Mouse (Mus musculus) forebrain, embryonic 11.5 days (tissue): Measurements from ENCODE around the gene Ippk. TPM values are rescaled to one million over a fixed set of nuclear protein-coding genes. Genes with fewer than 3 reads are reported as not detected.

Source experiments
- ATAC-seq: fragments of 200-750 bp; cut with Nextera tagmentation; replicated peaks from 2 replicates; pipeline ENCODE4 v1.8.0; 2017; ENCODE audit warnings: moderate TSS enrichment; ENCODE audit not compliant: low FRiP score
- DNase-seq: peaks from one replicate; pipeline ENCODE4 v3.0.0-alpha.2; 2017; ENCODE audit warnings: low spot score
- H3K27ac ChIP-seq: fragments of 300-500 bp; sonication (generic); 2 replicates; pipeline ENCODE4 v1.5.1; 2014; ENCODE audit warnings: low read depth, low read length
- H3K27me3 ChIP-seq: fragments of 300-500 bp; sonication (generic); 2 replicates; pipeline ENCODE4 v1.6.1; 2014; ENCODE audit warnings: mild to moderate bottlenecking, low read length, mixed read lengths; ENCODE audit not compliant: control insufficient read depth, insufficient read depth
- H3K36me3 ChIP-seq: fragments of 300-500 bp; sonication (generic); 2 replicates; pipeline ENCODE4 v1.6.1; 2014; ENCODE audit warnings: mild to moderate bottlenecking, low read length, moderate library complexity, mixed read lengths; ENCODE audit not compliant: control insufficient read depth, insufficient read depth
- H3K4me1 ChIP-seq: fragments of 300-500 bp; sonication (generic); replicated peaks from 2 replicates; pipeline ENCODE4 v1.6.1; 2014; ENCODE audit warnings: low read length, mixed read lengths; ENCODE audit not compliant: control insufficient read depth, insufficient read depth
- H3K4me2 ChIP-seq: fragments of 300-500 bp; sonication (generic); 2 replicates; pipeline ENCODE4 v1.6.1; 2014; ENCODE audit warnings: low read depth, mild to moderate bottlenecking, low read length, moderate library complexity, mixed read lengths; ENCODE audit not compliant: severe bottlenecking
- H3K4me3 ChIP-seq: fragments of 300-500 bp; sonication (generic); 2 replicates; pipeline ENCODE4 v1.5.1; 2014; ENCODE audit warnings: low read depth, low read length
- H3K9ac ChIP-seq: fragments of 300-500 bp; sonication (generic); 2 replicates; pipeline ENCODE4 v1.6.1; 2014; ENCODE audit warnings: low read length
- H3K9me3 ChIP-seq: fragments of 300-500 bp; sonication (generic); 2 replicates; pipeline ENCODE4 v1.6.1; 2016; ENCODE audit warnings: low read length, mixed read lengths; ENCODE audit not compliant: control insufficient read depth
- WGBS: fragments of 180-500 bp; shearing (Covaris S2); extraction: QIAGEN DNeasy Blood & Tissue Kit; methylation state at CpG from one replicate; pipeline ENCODE4 v1.1.7; 2014; 5-methylcytosine and 5-hydroxymethylcytosine counted together
- polyA plus RNA-seq: library from polyadenylated mRNA; unstranded; fragments of >200 nt; fragmentation: Nextera tagmentation; extraction: Ambion mirVana; gene quantifications from 2 replicates; pipeline ENCODE4 v1.2.1, GENCODE M21; 2014

Gene Ippk
- polyA plus RNA-seq, 1 experiment from 2014 or later, result 16.6 TPM

- Histone ChIP-seq H3K4me3 (no peak overlapping the region), H3K4me1 (no peaks in the 10 kb centered on the region), H3K36me3 (no peaks in the 10 kb centered on the region; the same call in 1 of the 2 replicates), H3K9me3 (no peaks in the 10 kb centered on the region), H3K27me3 (no peaks in the 10 kb centered on the region), H3K9ac (no peak overlapping the region), H3K27ac (no peak overlapping the region), H3K4me2 (no peak overlapping the region)
- 95% methylated on average over 6 of the region's 6 CpGs for WGBS
- DNase-seq (no peak), ATAC-seq (no peak)
Measured at GRCm38 (mm10) chr13:49444451-49444850, 23.4 kb downstream of the Ippk start.

DNA sequence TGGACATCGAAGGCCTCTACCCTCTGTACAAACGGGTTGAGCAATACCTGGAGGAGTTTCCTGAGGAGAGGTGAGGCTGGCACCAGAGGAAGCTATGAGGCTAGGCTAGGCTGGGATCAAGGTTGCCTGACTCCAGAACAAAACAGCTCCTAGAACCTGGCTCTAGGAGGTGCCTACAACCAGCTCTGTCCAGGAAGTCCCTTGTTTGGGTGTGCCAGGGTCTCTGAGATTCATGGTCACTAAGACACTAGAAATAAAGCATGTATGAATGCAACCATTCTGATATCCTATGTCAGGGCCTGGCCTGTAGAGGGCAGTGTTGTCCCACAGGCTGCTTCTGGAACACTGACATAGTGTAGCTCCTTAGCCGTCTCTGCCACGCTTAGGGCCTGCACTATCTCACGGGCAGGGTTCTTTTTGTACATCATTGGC is 28.3 kb downstream of the Ippk start:
- Histone ChIP-seq H3K27ac (no peak overlapping the region), H3K9ac (no peak overlapping the region), H3K9me3 (no peaks in the 10 kb centered on the region), H3K27me3 (no peaks in the 10 kb centered on the region), H3K36me3 (no peaks in the 10 kb centered on the region; the same call in 1 of the 2 replicates), H3K4me3 (no peak overlapping the region), H3K4me2 (no peak overlapping the region), H3K4me1 (no peaks in the 10 kb centered on the region)
- ATAC-seq (peak; percentile 58; the same call in 1 of the 2 replicates), DNase-seq (peak; percentile 88)
- WGBS, result 53% methylated on average over 5 of the region's 5 CpGs

GRCm38 (mm10) chr13:49460276-49460675 is 39.2 kb downstream of the Ippk start:
- Histone ChIP-seq H3K9me3 (no peaks in the 10 kb centered on the region), H3K4me1 (no peaks in the 10 kb centered on the region), H3K27me3 (no peaks in the 10 kb centered on the region), H3K36me3 (peaks cover 2% of the 10 kb centered on the region; the same call in 1 of the 2 replicates), H3K9ac (no peak overlapping the region), H3K4me2 (no peak overlapping the region), H3K4me3 (no peak overlapping the region), H3K27ac (no peak overlapping the region)
- 90% methylated on average over 4 of the region's 4 CpGs for WGBS
- DNase-seq (peak; percentile 26), ATAC-seq (no peak)

- DNase-seq (peak; percentile 19), ATAC-seq (no peak)
- H3K36me3 ChIP-seq, result peaks cover 2% of the 10 kb centered on the region; the same call in 1 of the 2 replicates
- no peak overlapping the region for H3K27ac ChIP-seq
- no peaks in the 10 kb centered on the region for H3K4me1 ChIP-seq
- H3K9me3 ChIP-seq, result no peaks in the 10 kb centered on the region
- no peak overlapping the region for H3K9ac ChIP-seq
- H3K4me2 ChIP-seq, result no peak overlapping the region
- 89% methylated on average over 5 of the region's 5 CpGs for WGBS
- no peaks in the 10 kb centered on the region for H3K27me3 ChIP-seq
- H3K4me3 ChIP-seq, result no peak overlapping the region
Measured at GRCm38 (mm10) chr13:49460692-49461414, 39.8 kb downstream of the Ippk start.

- peaks cover 2% of the 10 kb centered on the region; the same call in 1 of the 2 replicates for H3K36me3 ChIP-seq
Measured at GRCm38 (mm10) chr13:49461458-49462132, 40.5 kb downstream of the Ippk start.

GRCm38 (mm10) chr13:49462921-49463320 is 41.9 kb downstream of the Ippk start:
- no peaks in the 10 kb centered on the region for H3K9me3 ChIP-seq
- H3K4me1 ChIP-seq, result no peaks in the 10 kb centered on the region
- ATAC-seq, result no peak
- peaks cover 2% of the 10 kb centered on the region; the same call in 1 of the 2 replicates for H3K36me3 ChIP-seq
- H3K27me3 ChIP-seq, result no peaks in the 10 kb centered on the region
- H3K4me2 ChIP-seq, result no peak overlapping the region
- no peak overlapping the region for H3K9ac ChIP-seq
- H3K4me3 ChIP-seq, result no peak overlapping the region
- DNase-seq, result no peak
- no peak overlapping the region for H3K27ac ChIP-seq
- whole genome bisulfite sequencing, result 99% methylated on average over 2 of the region's 2 CpGs

More at GRCm38 (mm10) chr13:49461458-49462132, 40.5 kb downstream of the Ippk start:
- Histone ChIP-seq H3K9ac (no peak overlapping the region), H3K27me3 (no peaks in the 10 kb centered on the region), H3K4me3 (no peak overlapping the region), H3K27ac (no peak overlapping the region), H3K9me3 (no peaks in the 10 kb centered on the region), H3K4me2 (no peak overlapping the region), H3K4me1 (no peaks in the 10 kb centered on the region)
- 86% methylated on average over 15 of the region's 15 CpGs for WGBS
- ATAC-seq (no peak), DNase-seq (peak; percentile 22)

DNA sequence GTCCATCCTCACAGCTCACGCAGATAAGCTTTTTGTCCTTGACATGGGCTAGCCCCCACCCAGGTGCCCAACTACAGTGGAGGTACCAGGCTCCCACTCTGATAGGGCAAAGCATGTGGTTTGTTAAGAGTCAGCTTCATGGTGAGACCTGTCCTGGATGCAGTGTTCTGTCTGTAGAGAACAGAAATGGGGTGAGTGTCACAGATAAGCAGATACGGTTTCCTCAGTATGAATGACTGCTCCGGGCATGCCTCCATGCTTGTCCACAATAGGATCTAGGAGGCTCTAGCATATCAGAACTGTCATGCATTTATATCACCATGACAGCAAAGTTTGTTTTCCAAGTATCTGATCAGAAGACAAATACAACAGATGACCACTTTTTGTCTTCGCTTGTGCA is 44.8 kb downstream of the Ippk start:
- Histone ChIP-seq H3K9me3 (no peaks in the 10 kb centered on the region), H3K36me3 (peaks cover 2% of the 10 kb centered on the region; the same call in 1 of the 2 replicates), H3K9ac (no peak overlapping the region), H3K4me3 (no peak overlapping the region), H3K4me2 (no peak overlapping the region), H3K4me1 (no peaks in the 10 kb centered on the region), H3K27me3 (no peaks in the 10 kb centered on the region), H3K27ac (no peak overlapping the region)
- DNase-seq (no peak), ATAC-seq (no peak)
- WGBS, result 96% methylated on average over 4 of the region's 4 CpGs

DNA sequence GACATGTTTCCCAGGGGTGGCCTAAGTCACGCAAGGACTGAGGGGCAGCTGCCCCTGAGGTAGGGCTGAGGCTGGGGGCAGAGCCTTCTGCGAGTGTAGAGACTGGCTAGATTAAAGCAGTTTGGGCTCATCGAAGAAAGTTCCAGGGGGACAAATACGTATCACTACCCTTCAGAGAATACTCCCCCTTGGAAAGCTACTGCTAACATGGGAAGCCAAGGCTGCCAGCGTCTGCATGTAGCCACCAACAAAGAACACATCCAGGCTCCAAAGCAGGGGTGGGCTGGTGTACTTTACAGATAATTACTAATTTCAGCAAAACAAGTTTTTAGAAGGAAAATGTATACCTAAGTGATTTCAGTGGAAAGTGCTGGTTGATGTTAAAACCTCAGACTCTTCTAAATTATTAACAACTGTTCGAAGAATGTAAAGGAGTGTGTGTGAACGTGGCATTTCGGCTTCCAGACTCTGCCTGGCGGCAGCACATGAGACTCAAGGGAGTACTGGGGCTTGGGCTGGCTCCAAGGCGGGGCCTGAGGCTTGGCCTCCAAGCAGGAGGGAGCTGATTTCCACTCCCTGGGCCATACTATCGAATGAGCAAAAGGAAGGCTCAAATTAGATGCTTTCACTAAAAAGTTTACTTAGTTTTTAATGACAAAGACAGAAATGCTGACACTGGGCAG is 45.5 kb downstream of the Ippk start:
- DNase-seq, result no peak
- WGBS, result 81% methylated on average over 11 of the region's 11 CpGs

More for the DNA sequence above, 45.5 kb downstream of the Ippk start:
- H3K27me3 ChIP-seq, result no peaks in the 10 kb centered on the region
- H3K4me2 ChIP-seq, result no peak overlapping the region
- H3K27ac ChIP-seq, result no peak overlapping the region
- H3K4me1 ChIP-seq, result no peaks in the 10 kb centered on the region
- H3K4me3 ChIP-seq, result no peak overlapping the region
- H3K9ac ChIP-seq, result no peak overlapping the region
- H3K36me3 ChIP-seq, result peaks cover 2% of the 10 kb centered on the region; the same call in 1 of the 2 replicates
- no peaks in the 10 kb centered on the region for H3K9me3 ChIP-seq
- no peak for ATAC-seq
